Comparison of ENCODE assay signal across 15 mouse cellular contexts in the genomic region with DNA sequence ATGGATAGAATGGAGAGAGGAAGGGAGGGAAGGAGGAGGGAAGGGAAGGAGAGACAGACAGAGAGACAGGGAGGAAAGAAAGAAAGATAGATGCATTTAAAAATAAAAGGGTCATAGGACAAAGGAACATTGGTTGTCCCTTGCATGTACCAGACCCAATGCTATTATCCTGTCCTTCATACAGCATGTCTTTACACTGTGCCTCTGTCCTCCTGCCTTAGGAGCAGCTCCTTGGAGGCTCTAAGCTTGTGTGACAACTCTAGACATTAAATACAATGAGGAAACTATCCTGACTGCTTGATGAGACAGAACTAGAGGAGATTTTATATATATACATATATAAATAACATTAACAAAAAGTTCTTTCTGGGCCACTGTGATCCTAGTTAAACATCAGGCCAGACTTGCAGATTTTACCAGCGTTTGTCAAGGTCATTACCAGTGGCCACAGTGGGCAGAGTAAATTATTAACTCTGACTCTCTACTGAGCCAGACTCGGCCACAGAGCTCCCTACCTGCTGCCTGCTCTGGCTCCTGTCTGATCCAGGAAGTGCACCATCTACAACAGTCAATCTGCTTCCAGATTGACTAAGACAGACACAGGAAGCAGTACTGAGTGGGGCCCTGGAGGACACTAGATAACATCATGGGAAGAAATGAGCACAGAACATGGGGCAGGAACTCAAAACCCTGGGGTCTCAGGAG.
DNase-seq lines count a peak whose midpoint lies in the region; ATAC-seq and TF ChIP-seq lines count a peak whose summit lies in the region.
"Had no signal": no experiment of that assay in that cellular context is flagged by ENCODE, and none has a peak within 500 bp of the region (broad histone marks: within the 10 kb centered on the region; RNA-seq: fewer than 3 reads in every experiment).

No protein-coding gene starts in this region.

- H3K27me3 ChIP-seq in heart, embryonic 14.5 days (ENCODE audit: control insufficient read depth, insufficient read depth, low read length), result no peaks in the 10 kb centered on the region
- H3K27me3 ChIP-seq in intestine, embryonic 16.5 days (replicated peaks; ENCODE audit: control insufficient read depth, insufficient read depth, low read length), result no peaks in the 10 kb centered on the region
- H3K27me3 ChIP-seq in kidney, embryonic 16.5 days (ENCODE audit: insufficient read depth, low read length), result no peaks in the 10 kb centered on the region
- H3K27me3 ChIP-seq in liver, embryonic 15.5 days, result no peaks in the 10 kb centered on the region; the same call in 1 of the 2 replicates
- H3K27me3 ChIP-seq: embryonic facial prominence, embryonic 12.5 days; midbrain, embryonic 15.5 days had no signal

- WGBS in heart, embryonic 14.5 days, result 58% methylated on average over 2 of the region's 2 CpGs
- 34% methylated on average over 2 of the region's 2 CpGs for WGBS in intestine, embryonic 16.5 days
- 28% methylated on average over 2 of the region's 2 CpGs for WGBS in kidney, embryonic 16.5 days
- WGBS in liver, embryonic 15.5 days (ENCODE audit: insufficient replicate concordance), result 32% methylated on average over 2 of the region's 2 CpGs

- TF ChIP-seq CTCF in layer of hippocampus, adult 2 months (conservative IDR thresholded peaks at IDR 0.05), result no peak

- H3K4me1 ChIP-seq in heart, embryonic 14.5 days (ENCODE audit: control insufficient read depth in 2 of 2, insufficient read depth in 2 of 2, low read length in 2 of 2), result peaks cover 14 to 29% of the 10 kb centered on the region in 2 experiments
- H3K4me1 ChIP-seq in intestine, embryonic 16.5 days (ENCODE audit: control insufficient read depth, insufficient read depth, low read length), result peaks cover 7% of the 10 kb centered on the region
- peaks cover 40% of the 10 kb centered on the region for H3K4me1 ChIP-seq in kidney, embryonic 16.5 days (ENCODE audit: insufficient read depth, low read length)
- H3K4me1 ChIP-seq in liver, embryonic 15.5 days (replicated peaks), result peaks cover 3% of the 10 kb centered on the region; the same call in 1 of the 2 replicates

- H3K4me2 ChIP-seq in heart, embryonic 14.5 days (ENCODE audit: low read length), result no peak overlapping the region
- no peak overlapping the region for H3K4me2 ChIP-seq in intestine, embryonic 16.5 days (ENCODE audit: low read depth, low read length)
- H3K4me2 ChIP-seq in kidney, embryonic 16.5 days (replicated peaks; ENCODE audit: low read depth, low read length), result no peak overlapping the region
- H3K4me2 ChIP-seq in liver, embryonic 15.5 days, result no peak overlapping the region
- H3K4me2 ChIP-seq: embryonic facial prominence, embryonic 12.5 days; midbrain, embryonic 15.5 days had no signal

- H3K9ac ChIP-seq in heart, embryonic 14.5 days (ENCODE audit: low read length), result no peak overlapping the region
- no peak overlapping the region for H3K9ac ChIP-seq in intestine, embryonic 16.5 days (ENCODE audit: low read depth, low read length)
- no peak overlapping the region for H3K9ac ChIP-seq in kidney, embryonic 16.5 days (replicated peaks; ENCODE audit: low read length)
- H3K9ac ChIP-seq in liver, embryonic 15.5 days, result no peak overlapping the region
- H3K9ac ChIP-seq: embryonic facial prominence, embryonic 12.5 days; midbrain, embryonic 15.5 days had no signal

- peak overlapping the region; percentile 41 to 52; a peak in 3 of 4 replicates for H3K27ac ChIP-seq in heart, embryonic 14.5 days (replicated peaks in 1 of 2; ENCODE audit: control insufficient read depth in 1 of 2, insufficient read depth in 1 of 2, low read depth in 2 of 2, low read length in 2 of 2)
- H3K27ac ChIP-seq in intestine, embryonic 16.5 days (ENCODE audit: low read length), result peak overlapping the region; percentile 78
- H3K27ac ChIP-seq in kidney, embryonic 16.5 days (ENCODE audit: low read length), result peak overlapping the region; percentile 91
- H3K27ac ChIP-seq in liver, embryonic 15.5 days (replicated peaks), result peak overlapping the region; percentile 53
- no peak overlapping the region for H3K27ac ChIP-seq in layer of hippocampus, adult 2 months
- H3K27ac ChIP-seq: embryonic facial prominence, embryonic 12.5 days; macrophage; midbrain, embryonic 15.5 days had no signal

- DNase-seq in heart, adult 9 months (ENCODE audit: low spot score in 2 of 2), result no peak
- no peak for DNase-seq in testis, postnatal 14 days (ENCODE audit: low spot score)
- DNase-seq in thymus, postnatal 25 days, result no peak
- DNase-seq in layer of hippocampus, adult 2 months (ENCODE audit: low spot score in 2 of 2), result no peak
- DNase-seq: adrenal gland, postnatal 25 days; cerebellum, postnatal 36 days; thymus, adult 2 months had no signal

- ATAC-seq in heart, embryonic 14.5 days (ENCODE audit: insufficient number of reproducible peaks, insufficient read depth, low FRiP score, low read depth), result no peak
- ATAC-seq in intestine, embryonic 16.5 days, result peak; percentile 98
- peak; percentile 80 for ATAC-seq in kidney, embryonic 16.5 days (ENCODE audit: low FRiP score, low TSS enrichment)
- peak; percentile 56; the same call in 1 of the 2 replicates for ATAC-seq in liver, embryonic 15.5 days (ENCODE audit: insufficient read depth)
- ATAC-seq: midbrain, embryonic 15.5 days had no signal

- H3K36me3 ChIP-seq in heart, embryonic 14.5 days (ENCODE audit: control insufficient read depth, insufficient read depth, low read length), result peaks cover 10% of the 10 kb centered on the region
- no peaks in the 10 kb centered on the region for H3K36me3 ChIP-seq in intestine, embryonic 16.5 days (ENCODE audit: control insufficient read depth, insufficient read depth, low read length)
- no peaks in the 10 kb centered on the region for H3K36me3 ChIP-seq in kidney, embryonic 16.5 days (ENCODE audit: insufficient read depth, low read length)
- H3K36me3 ChIP-seq in liver, embryonic 15.5 days (replicated peaks), result no peaks in the 10 kb centered on the region
- H3K36me3 ChIP-seq: embryonic facial prominence, embryonic 12.5 days; G1E; midbrain, embryonic 15.5 days had no signal

- no peaks in the 10 kb centered on the region for H3K9me3 ChIP-seq in heart, embryonic 14.5 days (ENCODE audit: control insufficient read depth, low read length)
- no peaks in the 10 kb centered on the region for H3K9me3 ChIP-seq in intestine, embryonic 16.5 days (ENCODE audit: control insufficient read depth, low read length)
- no peaks in the 10 kb centered on the region for H3K9me3 ChIP-seq in kidney, embryonic 16.5 days (ENCODE audit: low read length)
- H3K9me3 ChIP-seq in liver, embryonic 15.5 days (replicated peaks), result no peaks in the 10 kb centered on the region
- H3K9me3 ChIP-seq: embryonic facial prominence, embryonic 12.5 days; G1E; midbrain, embryonic 15.5 days had no signal

- H3K4me3 ChIP-seq in heart, embryonic 14.5 days (ENCODE audit: control insufficient read depth in 1 of 2, insufficient read depth in 1 of 2, low read depth in 1 of 2, low read length in 2 of 2), result no peak overlapping the region
- H3K4me3 ChIP-seq in intestine, embryonic 16.5 days (ENCODE audit: low read length), result no peak overlapping the region
- H3K4me3 ChIP-seq in kidney, embryonic 16.5 days (ENCODE audit: low read length), result no peak overlapping the region
- H3K4me3 ChIP-seq in liver, embryonic 15.5 days (replicated peaks), result no peak overlapping the region
- H3K4me3 ChIP-seq in layer of hippocampus, adult 2 months, result no peak overlapping the region
- H3K4me3 ChIP-seq: embryonic facial prominence, embryonic 12.5 days; midbrain, embryonic 15.5 days had no signal
